ENCODE assay signal across 14 mouse cellular contexts in the genomic region with DNA sequence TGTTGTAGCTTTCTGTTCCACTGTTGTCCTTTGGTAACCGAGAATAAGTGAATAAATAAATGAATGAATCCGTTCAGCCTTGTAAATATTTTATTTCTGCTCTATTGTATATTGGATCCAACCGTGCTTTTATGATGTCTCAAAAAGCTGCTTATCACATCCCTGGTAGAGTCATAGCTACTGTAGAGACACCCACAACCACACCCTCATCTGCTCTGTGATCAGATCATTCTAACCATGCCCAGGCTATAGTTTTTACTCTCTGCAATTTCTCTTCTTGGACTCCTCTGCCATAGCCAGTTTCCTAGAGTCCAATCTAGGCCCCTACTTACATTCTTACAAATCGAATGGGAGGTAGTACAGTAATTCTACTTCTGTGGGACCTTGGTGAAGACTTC. TPM values are rescaled to one million over a fixed set of nuclear protein-coding genes. Genes with fewer than 3 reads are reported as not detected.
DNase-seq lines count a peak whose midpoint lies in the region; ATAC-seq and TF ChIP-seq lines count a peak whose summit lies in the region.
"Had no signal": no experiment of that assay in that cellular context is flagged by ENCODE, and none has a peak within 500 bp of the region (broad histone marks: within the 10 kb centered on the region; RNA-seq: fewer than 3 reads in every experiment).

No protein-coding gene starts in this region.

- TF ChIP-seq CTCF in gastrocnemius, adult 2 months (IDR thresholded peaks at IDR 0.05), result no peak

- intact Hi-C loops in gastrocnemius, adult 2 months (cut with DNase I), result no loop called here

- H3K9ac ChIP-seq in heart, embryonic 13.5 days, result peak overlapping the region; percentile 71
- H3K9ac ChIP-seq in neural tube, embryonic 11.5 days (ENCODE audit: low read length), result no peak overlapping the region
- peak overlapping the region; percentile 49; the same call in 1 of the 2 replicates for H3K9ac ChIP-seq in liver, embryonic 13.5 days
- H3K9ac ChIP-seq: forebrain, postnatal 0 days; hindbrain, embryonic 15.5 days had no signal

- no peaks in the 10 kb centered on the region for H3K36me3 ChIP-seq in heart, embryonic 13.5 days
- no peaks in the 10 kb centered on the region for H3K36me3 ChIP-seq in neural tube, embryonic 11.5 days (ENCODE audit: control insufficient read depth, insufficient read depth, low read length)
- no peaks in the 10 kb centered on the region for H3K36me3 ChIP-seq in liver, embryonic 13.5 days
- H3K36me3 ChIP-seq: hindbrain, embryonic 15.5 days had no signal

- peaks cover 67% of the 10 kb centered on the region for H3K4me1 ChIP-seq in heart, embryonic 13.5 days
- peaks cover 27% of the 10 kb centered on the region for H3K4me1 ChIP-seq in neural tube, embryonic 11.5 days (ENCODE audit: control insufficient read depth, insufficient read depth, low read length)
- H3K4me1 ChIP-seq in liver, embryonic 13.5 days (replicated peaks), result peaks cover 89% of the 10 kb centered on the region

- DNase-seq in heart, adult 9 months (ENCODE audit: low spot score in 2 of 2), result no peak
- no peak for DNase-seq in neural tube, embryonic 11.5 days (ENCODE audit: low spot score)
- DNase-seq in neural tube, embryonic 10.5 days (ENCODE audit: extremely low spot score, low spot score), result no peak
- peak; percentile 49 for DNase-seq in liver, embryonic 13.5 days
- no peak for DNase-seq in right cerebral cortex, postnatal 4 days
- DNase-seq in gastrocnemius, adult 2 months, result no peak
- DNase-seq in cerebellum, postnatal 14 days, result no peak
- DNase-seq: forebrain, postnatal 0 days; kidney, postnatal 4 days; left cerebral cortex, postnatal 4 days; retina, postnatal 1 day had no signal

- no peaks in the 10 kb centered on the region for H3K9me3 ChIP-seq in heart, embryonic 13.5 days
- H3K9me3 ChIP-seq in neural tube, embryonic 11.5 days (ENCODE audit: control insufficient read depth, low read length), result no peaks in the 10 kb centered on the region
- no peaks in the 10 kb centered on the region for H3K9me3 ChIP-seq in liver, embryonic 13.5 days (replicated peaks)
- H3K9me3 ChIP-seq: hindbrain, embryonic 15.5 days had no signal

- H3K4me3 ChIP-seq in heart, embryonic 13.5 days, result no peak overlapping the region
- no peak overlapping the region for H3K4me3 ChIP-seq in neural tube, embryonic 11.5 days (ENCODE audit: low read depth, low read length)
- peak overlapping the region; percentile 2; the same call in 1 of the 2 replicates for H3K4me3 ChIP-seq in liver, embryonic 13.5 days (replicated peaks)
- H3K4me3 ChIP-seq in gastrocnemius, adult 2 months, result no peak overlapping the region
- H3K4me3 ChIP-seq: hindbrain, embryonic 15.5 days had no signal

- peak overlapping the region; percentile 14; the same call in 1 of the 2 replicates for H3K4me2 ChIP-seq in heart, embryonic 13.5 days
- H3K4me2 ChIP-seq in neural tube, embryonic 11.5 days (ENCODE audit: low read depth), result no peak overlapping the region
- peak overlapping the region; percentile 60 for H3K4me2 ChIP-seq in liver, embryonic 13.5 days
- H3K4me2 ChIP-seq: hindbrain, embryonic 15.5 days had no signal

- peak overlapping the region; percentile 59 for H3K27ac ChIP-seq in heart, embryonic 13.5 days (replicated peaks)
- H3K27ac ChIP-seq in neural tube, embryonic 11.5 days (ENCODE audit: low read depth, low read length), result 0 out of 2 replicates have a peak overlapping the region, but pooled peaks have one; percentile 1
- H3K27ac ChIP-seq in liver, embryonic 13.5 days, result peak overlapping the region; percentile 87
- no peak overlapping the region for H3K27ac ChIP-seq in gastrocnemius, adult 2 months

- 76% methylated on average over 4 of the region's 4 CpGs for WGBS in heart, embryonic 13.5 days
- 81% methylated on average over 4 of the region's 4 CpGs for WGBS in neural tube, embryonic 11.5 days
- 24% methylated on average over 4 of the region's 4 CpGs for WGBS in liver, embryonic 13.5 days (ENCODE audit: insufficient replicate concordance)

- no peaks in the 10 kb centered on the region for H3K27me3 ChIP-seq in heart, embryonic 13.5 days (replicated peaks)
- H3K27me3 ChIP-seq in neural tube, embryonic 11.5 days (ENCODE audit: control insufficient read depth, insufficient read depth, low read length), result no peaks in the 10 kb centered on the region
- H3K27me3 ChIP-seq in liver, embryonic 13.5 days, result no peaks in the 10 kb centered on the region
- H3K27me3 ChIP-seq: hindbrain, embryonic 15.5 days had no signal

- ATAC-seq in heart, embryonic 13.5 days (ENCODE audit: extremely low read depth, insufficient number of reproducible peaks, low FRiP score, low TSS enrichment), result no peak
- ATAC-seq in neural tube, embryonic 11.5 days (ENCODE audit: insufficient read depth, low FRiP score, low TSS enrichment), result no peak
- peak; percentile 86 for ATAC-seq in liver, embryonic 13.5 days (ENCODE audit: low read depth)
- ATAC-seq: forebrain, postnatal 0 days had no signal

RNA-seq across cellular contexts. Expression of a gene that starts 12.7 kb away (rescaled TPM):
- polyA plus RNA-seq in heart, embryonic 13.5 days (2015; fragmentation: Nextera tagmentation; extraction: Ambion mirVana), result 64.6 and 78.2 TPM in 2 replicates
- 6.7 and 7.5 TPM in 2 replicates for polyA plus RNA-seq in neural tube, embryonic 11.5 days (2014; fragmentation: Nextera tagmentation; extraction: Ambion mirVana)
- polyA plus RNA-seq in liver, embryonic 13.5 days (2015; fragmentation: Nextera tagmentation; extraction: Ambion mirVana), result 9.7 and 11.3 TPM in 2 replicates
- under 1 TPM; 0.61 to 0.81 TPM for total RNA-seq in gastrocnemius, adult 2 months (2021)
- total RNA-seq: common myeloid progenitor, adult 5-6 weeks had no signal
